Mouse (Mus musculus): ENCODE measurements around the gene Zcchc24. TPM values are rescaled to one million over a fixed set of nuclear protein-coding genes. Genes with fewer than 3 reads are reported as not detected.

The Zcchc24 gene
- polyA plus RNA-seq, 1 experiment from 2014 or later: 4.3 TPM

DNA sequence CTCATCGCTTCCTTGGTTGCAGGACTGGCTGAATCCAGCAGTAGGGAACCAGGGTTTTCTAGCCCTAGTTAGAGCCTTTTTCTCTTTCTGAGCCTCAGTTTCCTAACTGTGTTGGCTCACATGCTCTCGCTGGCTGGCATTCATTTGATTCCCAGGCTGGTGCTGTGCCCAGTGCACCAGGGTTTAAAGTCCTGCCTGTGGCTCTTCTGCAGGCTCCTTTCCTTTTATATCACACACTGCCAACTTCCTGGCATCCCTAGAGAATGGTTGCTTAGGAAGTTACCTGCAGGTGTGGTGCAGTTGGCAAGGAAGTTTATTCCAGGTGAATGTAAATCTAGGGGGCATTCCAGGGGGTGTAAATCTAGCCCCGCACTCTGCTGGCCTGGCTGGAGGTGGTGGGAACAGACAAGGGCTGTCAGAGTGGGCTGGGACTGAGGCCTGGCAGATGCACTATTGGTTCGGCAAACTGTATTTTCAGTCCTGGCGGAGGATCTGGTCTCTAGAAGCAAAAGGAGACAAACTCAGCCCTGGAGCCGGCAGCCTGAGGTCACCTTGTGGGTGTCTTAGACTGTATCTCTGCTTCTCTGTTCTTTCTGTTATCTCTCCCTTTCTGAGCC lies 75.5 kb downstream of the Zcchc24 start:
- DNase-seq: no peak
- no peak overlapping the region for H3K27ac ChIP-seq
- no peaks in the 10 kb centered on the region for H3K9me3 ChIP-seq (replicated peaks)
- H3K36me3 ChIP-seq: peaks cover 29% of the 10 kb centered on the region
- peak overlapping the region; percentile 23; the same call in 1 of the 2 replicates for H3K9ac ChIP-seq
- H3K27me3 ChIP-seq: 0 out of 2 replicates have a peak, but pooled peaks cover 2% of the 10 kb centered on the region
- 53% methylated on average over 6 of the region's 6 CpGs for WGBS (ENCODE audit: insufficient replicate concordance)
- H3K4me1 ChIP-seq (replicated peaks): peaks cover 37% of the 10 kb centered on the region
- H3K4me2 ChIP-seq: peak overlapping the region; percentile 97
- no peak for ATAC-seq (ENCODE audit: low read depth)
- H3K4me3 ChIP-seq (replicated peaks): peak overlapping the region; percentile 83

DNA sequence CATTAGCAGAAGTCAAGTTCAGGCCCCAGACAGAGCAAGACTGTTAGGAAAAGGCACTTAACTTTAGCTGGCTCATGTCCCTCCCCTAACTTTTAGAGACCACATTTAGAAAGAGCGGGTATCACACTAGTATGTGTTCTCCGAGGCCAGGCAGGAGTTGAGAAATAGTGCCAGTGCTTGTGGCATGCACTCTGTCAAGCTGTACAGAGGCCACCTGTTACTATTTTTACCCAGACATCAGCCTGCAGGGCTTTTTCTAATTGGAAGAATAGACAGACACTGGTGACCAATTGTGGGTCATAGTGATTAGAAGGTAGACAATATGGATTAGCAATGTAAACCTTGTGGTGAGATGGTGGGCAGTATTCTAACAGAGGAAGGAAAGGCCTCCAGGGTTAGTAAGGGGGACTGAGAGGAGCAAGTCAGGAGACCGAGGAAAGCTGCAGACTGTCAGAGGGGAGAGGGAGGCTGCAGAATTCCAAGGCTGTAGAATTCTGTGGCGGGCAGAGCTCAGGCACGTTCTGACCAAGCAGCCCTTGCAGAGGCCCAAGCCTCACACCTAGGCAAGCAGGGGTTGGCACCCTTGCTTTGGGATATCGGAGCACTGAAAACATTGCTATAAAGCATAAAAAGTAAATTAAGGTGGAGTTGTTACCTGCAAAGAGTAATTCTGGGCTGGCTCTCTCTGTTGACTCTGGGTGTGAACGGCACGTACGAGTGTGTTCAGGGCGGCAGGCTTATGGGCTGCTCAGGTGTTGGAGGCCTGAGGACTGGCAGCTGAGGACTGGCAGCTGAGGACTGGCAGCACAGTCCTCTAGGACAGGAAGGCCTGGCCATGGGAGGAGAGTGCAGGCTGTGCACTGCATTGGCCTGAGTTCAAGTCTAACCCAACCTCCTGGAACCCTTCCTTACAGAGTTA lies 81.6 kb downstream of the Zcchc24 start:
- peaks cover 17% of the 10 kb centered on the region for H3K4me1 ChIP-seq (replicated peaks)
- no peak overlapping the region for H3K27ac ChIP-seq
- no peak overlapping the region for H3K9ac ChIP-seq
- no peak for DNase-seq
- WGBS (ENCODE audit: insufficient replicate concordance): 65% methylated on average over 10 of the region's 10 CpGs
- H3K9me3 ChIP-seq (replicated peaks): no peaks in the 10 kb centered on the region
- H3K27me3 ChIP-seq: 0 out of 2 replicates have a peak, but pooled peaks cover 2% of the 10 kb centered on the region
- H3K4me2 ChIP-seq: no peak overlapping the region
- no peak overlapping the region for H3K4me3 ChIP-seq (replicated peaks)
- ATAC-seq (ENCODE audit: low read depth): no peak
- H3K36me3 ChIP-seq: no peaks in the 10 kb centered on the region

DNA sequence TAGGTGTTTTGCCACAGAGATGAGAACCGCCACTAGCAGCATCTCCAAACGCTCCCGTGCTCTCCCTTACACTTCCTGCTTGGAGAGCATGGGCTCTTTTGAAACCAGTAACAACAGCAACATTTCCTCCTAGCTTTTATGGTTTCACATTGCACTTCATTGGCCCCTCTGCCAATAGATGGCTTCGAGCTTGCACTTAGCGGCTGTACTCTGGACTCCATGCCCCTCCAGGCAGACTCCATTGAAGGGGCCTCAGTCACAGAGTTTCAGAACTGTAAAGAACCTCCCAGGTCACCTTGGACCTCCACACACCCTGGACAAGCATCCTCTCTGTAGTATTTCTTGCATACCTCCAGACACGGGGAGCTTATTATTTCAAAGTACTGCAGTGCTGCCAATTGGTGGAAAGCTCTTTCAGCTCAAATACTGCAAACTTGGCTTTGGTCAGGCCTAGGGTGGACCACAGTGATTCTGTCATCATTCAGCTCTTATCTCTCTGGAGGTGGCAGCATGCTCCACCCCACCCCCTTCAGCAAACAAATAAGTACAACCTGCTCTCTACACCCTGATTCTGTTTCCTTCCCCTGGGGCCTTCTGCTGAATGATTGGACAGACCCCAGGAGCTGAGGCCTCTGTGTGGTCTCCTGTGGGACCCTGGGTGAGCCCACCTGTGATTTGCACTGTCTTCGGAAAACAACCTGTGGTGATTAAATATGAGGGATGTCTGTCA lies 82.5 kb downstream of the Zcchc24 start:
- Histone ChIP-seq H3K4me1 (replicated peaks) (peaks cover 17% of the 10 kb centered on the region), H3K27ac (no peak overlapping the region), H3K9me3 (replicated peaks) (no peaks in the 10 kb centered on the region), H3K36me3 (no peaks in the 10 kb centered on the region), H3K4me2 (no peak overlapping the region), H3K27me3 (0 out of 2 replicates have a peak, but pooled peaks cover 2% of the 10 kb centered on the region), H3K9ac (no peak overlapping the region), H3K4me3 (replicated peaks) (no peak overlapping the region)
- ATAC-seq (ENCODE audit: low read depth): 0 out of 2 replicates have a peak, but pooled peaks have one; percentile 47
- no peak for DNase-seq
- 51% methylated on average over 7 of the region's 7 CpGs for WGBS (ENCODE audit: insufficient replicate concordance)

GRCm38 (mm10) chr14:25682020-25682419 lies 86.8 kb downstream of the Zcchc24 start:
- no peak for DNase-seq
- 52% methylated on average over 6 of the region's 6 CpGs for WGBS (ENCODE audit: insufficient replicate concordance)

DNA sequence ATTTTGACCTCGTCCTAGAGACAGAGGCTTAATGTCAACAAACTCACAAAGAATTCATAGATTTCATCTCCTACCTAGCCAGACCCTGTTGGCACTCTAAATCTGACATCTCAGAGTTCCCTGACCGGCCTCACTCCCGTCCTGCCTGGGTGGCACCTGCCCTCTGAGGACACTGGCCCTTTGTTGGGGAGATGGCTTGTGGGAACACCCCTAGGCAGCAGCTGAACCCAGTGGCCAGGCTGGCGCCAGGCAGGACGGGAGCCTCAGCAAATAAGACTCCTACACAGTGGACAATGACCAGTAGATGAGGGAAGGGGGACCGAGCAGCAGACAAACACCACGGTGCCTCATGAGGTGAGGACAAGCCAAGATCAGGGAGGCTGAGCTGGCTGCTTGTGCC lies 89.2 kb downstream of the Zcchc24 start:
- H3K27ac ChIP-seq: no peak overlapping the region
- H3K9me3 ChIP-seq (replicated peaks): no peaks in the 10 kb centered on the region
- no peak overlapping the region for H3K9ac ChIP-seq
- H3K4me2 ChIP-seq: no peak overlapping the region
- H3K4me3 ChIP-seq (replicated peaks): no peak overlapping the region
- WGBS (ENCODE audit: insufficient replicate concordance): 57% methylated on average over 7 of the region's 7 CpGs
- ATAC-seq (ENCODE audit: low read depth): no peak
- 0 out of 2 replicates have a peak, but pooled peaks cover 3% of the 10 kb centered on the region for H3K4me1 ChIP-seq (replicated peaks)
- no peak for DNase-seq
- H3K36me3 ChIP-seq: no peaks in the 10 kb centered on the region
- no peaks in the 10 kb centered on the region for H3K27me3 ChIP-seq

More at GRCm38 (mm10) chr14:25682020-25682419, 86.8 kb downstream of the Zcchc24 start:
- Histone ChIP-seq H3K9me3 (replicated peaks) (no peaks in the 10 kb centered on the region), H3K36me3 (no peaks in the 10 kb centered on the region), H3K4me2 (no peak overlapping the region), H3K27me3 (no peaks in the 10 kb centered on the region), H3K9ac (no peak overlapping the region), H3K4me3 (replicated peaks) (no peak overlapping the region), H3K27ac (no peak overlapping the region), H3K4me1 (replicated peaks) (peaks cover 15% of the 10 kb centered on the region)
- no peak for ATAC-seq (ENCODE audit: low read depth)

DNA sequence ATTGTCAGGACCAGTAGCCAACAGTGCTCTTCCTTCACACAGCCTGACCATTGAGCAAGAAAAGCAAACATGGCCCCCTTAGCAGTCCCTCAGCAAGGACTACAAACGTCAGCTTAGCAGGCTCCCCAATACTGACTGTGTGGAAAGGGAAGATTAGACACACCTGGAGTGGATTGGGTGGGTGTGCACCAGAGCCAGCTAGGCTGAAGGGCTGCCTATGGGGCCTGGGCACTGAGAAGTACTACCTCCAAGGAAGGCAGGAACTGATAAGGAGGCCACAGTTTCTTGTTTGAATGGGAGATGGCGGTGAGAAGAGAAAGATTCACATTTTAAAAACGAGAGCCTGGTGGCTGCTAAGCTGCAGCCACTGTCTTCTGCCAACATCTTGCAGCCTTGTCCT lies 101.3 kb downstream of the Zcchc24 start:
- peaks cover 26% of the 10 kb centered on the region for H3K36me3 ChIP-seq
- peak; percentile 42 for DNase-seq
- H3K27ac ChIP-seq: peak overlapping the region; percentile 30; the same call in 1 of the 2 replicates
- peaks cover 15% of the 10 kb centered on the region for H3K4me1 ChIP-seq (replicated peaks)
- H3K4me2 ChIP-seq: 0 out of 2 replicates have a peak overlapping the region, but pooled peaks have one; percentile 2
- no peaks in the 10 kb centered on the region for H3K9me3 ChIP-seq (replicated peaks)
- no peaks in the 10 kb centered on the region for H3K27me3 ChIP-seq
- ATAC-seq (ENCODE audit: low read depth): peak; percentile 91
- H3K9ac ChIP-seq: no peak overlapping the region
- no peak overlapping the region for H3K4me3 ChIP-seq (replicated peaks)
- 11% methylated on average over 3 of the region's 3 CpGs for WGBS (ENCODE audit: insufficient replicate concordance)

DNA sequence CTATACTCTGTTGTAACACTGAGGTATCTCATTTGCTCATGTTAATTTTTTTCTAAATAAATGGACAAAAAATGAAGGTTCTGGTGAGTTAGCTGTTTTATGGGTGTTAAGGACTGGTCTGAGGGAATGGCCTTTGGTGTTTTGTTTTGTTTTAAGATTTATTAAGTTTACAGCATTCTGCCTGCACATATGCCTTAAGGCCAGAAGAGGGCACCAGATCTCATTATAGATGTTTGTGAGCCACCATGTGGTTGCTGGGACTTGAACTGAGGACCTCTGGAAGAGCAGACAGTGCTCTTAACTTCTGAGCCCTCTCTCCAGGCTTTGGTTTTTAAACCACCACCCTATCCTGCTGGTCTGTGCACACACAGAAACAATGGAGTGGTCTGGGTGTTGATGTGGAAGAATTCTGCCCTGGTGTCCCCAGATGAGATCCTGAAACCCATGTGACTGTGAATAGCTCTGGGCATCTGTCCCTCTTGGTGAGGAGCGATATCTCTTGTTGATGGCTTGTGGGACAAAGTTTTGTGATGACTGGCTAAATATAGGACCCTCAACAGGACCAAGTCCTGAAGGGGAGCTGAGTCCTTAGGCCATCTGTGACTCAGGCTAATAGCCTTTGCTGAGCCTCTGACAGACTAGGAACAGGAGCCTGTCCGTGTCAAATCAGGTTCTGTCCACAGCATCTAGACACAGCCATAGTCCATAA lies 102.0 kb downstream of the Zcchc24 start:
- Histone ChIP-seq H3K36me3 (peaks cover 32% of the 10 kb centered on the region), H3K9ac (no peak overlapping the region), H3K9me3 (replicated peaks) (no peaks in the 10 kb centered on the region), H3K4me2 (0 out of 2 replicates have a peak overlapping the region, but pooled peaks have one; percentile 2), H3K27me3 (no peaks in the 10 kb centered on the region), H3K4me3 (replicated peaks) (no peak overlapping the region), H3K4me1 (replicated peaks) (peaks cover 15% of the 10 kb centered on the region), H3K27ac (peak overlapping the region; percentile 30)
- WGBS (ENCODE audit: insufficient replicate concordance): 64% methylated on average over 2 of the region's 2 CpGs
- ATAC-seq (ENCODE audit: low read depth) (peak; percentile 12; the same call in 1 of the 2 replicates), DNase-seq (no peak)

GRCm38 (mm10) chr14:25665314-25665970 lies 103.4 kb downstream of the Zcchc24 start:
- no peaks in the 10 kb centered on the region for H3K27me3 ChIP-seq

GRCm38 (mm10) chr14:25664310-25664695 lies 104.5 kb downstream of the Zcchc24 start:
- H3K4me3 ChIP-seq (replicated peaks): no peak overlapping the region
- 80% methylated on average over 7 of the region's 7 CpGs for WGBS (ENCODE audit: insufficient replicate concordance)
- no peaks in the 10 kb centered on the region for H3K27me3 ChIP-seq
- no peak for ATAC-seq (ENCODE audit: low read depth)
- DNase-seq: no peak
- H3K9ac ChIP-seq: no peak overlapping the region
- peaks cover 53% of the 10 kb centered on the region for H3K36me3 ChIP-seq
- H3K4me2 ChIP-seq: no peak overlapping the region
- H3K9me3 ChIP-seq (replicated peaks): no peaks in the 10 kb centered on the region
- H3K4me1 ChIP-seq (replicated peaks): peaks cover 24% of the 10 kb centered on the region
- H3K27ac ChIP-seq: no peak overlapping the region

More at GRCm38 (mm10) chr14:25665314-25665970, 103.4 kb downstream of the Zcchc24 start:
- WGBS (ENCODE audit: insufficient replicate concordance): 78% methylated on average over 19 of the region's 19 CpGs
- Histone ChIP-seq H3K9me3 (replicated peaks) (no peaks in the 10 kb centered on the region), H3K9ac (no peak overlapping the region), H3K27ac (no peak overlapping the region), H3K4me1 (replicated peaks) (peaks cover 23% of the 10 kb centered on the region), H3K36me3 (peaks cover 43% of the 10 kb centered on the region), H3K4me2 (no peak overlapping the region), H3K4me3 (replicated peaks) (no peak overlapping the region)
- no peak for ATAC-seq (ENCODE audit: low read depth)
- no peak for DNase-seq

GRCm38 (mm10) chr14:25663649-25664309 lies 105.1 kb downstream of the Zcchc24 start:
- 69% methylated on average over 7 of the region's 7 CpGs for WGBS (ENCODE audit: insufficient replicate concordance)
- DNase-seq (no peak), ATAC-seq (ENCODE audit: low read depth) (no peak)
- Histone ChIP-seq H3K27ac (no peak overlapping the region), H3K4me1 (replicated peaks) (peaks cover 24% of the 10 kb centered on the region), H3K4me3 (replicated peaks) (no peak overlapping the region), H3K4me2 (no peak overlapping the region), H3K27me3 (no peaks in the 10 kb centered on the region), H3K36me3 (peaks cover 59% of the 10 kb centered on the region), H3K9ac (no peak overlapping the region), H3K9me3 (replicated peaks) (no peaks in the 10 kb centered on the region)

All from liver, embryonic 13.5 days (tissue).